Mouse (Mus musculus) liver, embryonic 16.5 days (tissue): ENCODE measurements at regions not wholly inside any gene's neighbourhood (a gene's known extent, or its start where the extent isn't known, plus 50 kb on each side); places are given as distances from the start of the nearest gene placed in this dataset.

Source experiments
- ATAC-seq: fragments of 200-750 bp; cut with Nextera tagmentation; 2 replicates; pipeline ENCODE4 v1.8.0; 2017; ENCODE audit warnings: low read depth, mild to moderate bottlenecking, moderate number of reproducible peaks, moderate library complexity
- H3K27ac ChIP-seq: fragments of 300-500 bp; sonication (generic); 2 replicates; pipeline ENCODE4 v1.5.1; 2014; ENCODE audit warnings: mild to moderate bottlenecking, low read length
- H3K27me3 ChIP-seq: fragments of 300-500 bp; sonication (generic); 2 replicates; pipeline ENCODE4 v1.6.1; 2014; ENCODE audit warnings: low read depth, low read length, mixed read lengths; ENCODE audit not compliant: control insufficient read depth, insufficient read depth
- H3K36me3 ChIP-seq: fragments of 300-500 bp; sonication (generic); 2 replicates; pipeline ENCODE4 v1.6.1; 2014; ENCODE audit warnings: mild to moderate bottlenecking; ENCODE audit not compliant: control insufficient read depth, insufficient read depth
- H3K4me1 ChIP-seq: fragments of 300-500 bp; sonication (generic); 2 replicates; pipeline ENCODE4 v1.6.1; 2014; ENCODE audit warnings: low read depth, low read length, mixed read lengths; ENCODE audit not compliant: control insufficient read depth
- H3K4me2 ChIP-seq: fragments of 300-500 bp; sonication (generic); 2 replicates; pipeline ENCODE4 v1.6.1; 2014; ENCODE audit warnings: low read depth, low read length, mixed read lengths
- H3K4me3 ChIP-seq: fragments of 300-500 bp; sonication (generic); 2 replicates; pipeline ENCODE4 v1.5.1; 2014; ENCODE audit warnings: low read depth, mild to moderate bottlenecking, low read length
- H3K9ac ChIP-seq: fragments of 300-500 bp; sonication (generic); 2 replicates; pipeline ENCODE4 v1.6.1; 2014; ENCODE audit warnings: low read depth, low read length
- H3K9me3 ChIP-seq: fragments of 300-500 bp; sonication (generic); replicated peaks from 2 replicates; pipeline ENCODE4 v1.6.1; 2016; ENCODE audit warnings: low read length; ENCODE audit not compliant: control insufficient read depth
- WGBS: fragments of 180-500 bp; shearing (Covaris S2); extraction: QIAGEN DNeasy Blood & Tissue Kit; methylation state at CpG from one replicate; pipeline ENCODE4 v1.1.7; 2014; ENCODE audit not compliant: insufficient replicate concordance; 5-methylcytosine and 5-hydroxymethylcytosine counted together

DNA sequence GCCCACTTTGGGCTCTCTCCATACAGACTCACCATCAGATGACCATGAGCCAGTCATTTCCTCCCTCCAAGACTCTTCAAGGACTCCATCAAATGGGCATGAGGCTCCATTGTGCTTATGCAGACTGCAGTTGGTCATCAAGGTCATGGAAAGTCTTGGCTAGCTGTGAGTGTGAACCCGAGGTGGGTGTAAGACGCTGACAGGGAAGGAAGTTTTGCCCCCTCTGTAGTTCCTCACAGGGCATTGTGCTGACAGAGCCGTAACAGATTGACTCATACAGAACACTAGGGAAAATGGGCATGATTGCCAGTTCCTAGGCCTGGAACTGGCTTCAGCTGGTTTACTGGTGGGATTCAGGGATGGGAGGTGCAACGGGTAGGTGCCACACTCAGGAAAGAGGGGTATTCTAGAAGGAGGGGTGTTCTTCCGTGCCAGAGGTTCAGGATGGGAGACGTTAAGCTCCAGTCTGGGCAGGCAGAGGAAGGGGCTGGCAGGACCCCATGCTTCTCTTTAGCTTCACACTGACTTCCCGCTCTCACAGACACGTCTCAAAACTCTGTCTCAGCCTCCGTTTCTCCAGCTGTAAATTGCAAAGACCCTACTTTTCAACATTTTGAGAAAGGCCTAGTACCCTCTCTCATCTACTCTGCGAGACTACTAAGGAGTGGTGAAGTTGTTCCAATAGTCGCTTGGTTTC, 228.4 kb upstream of the Tprg start:
- 36% methylated on average over 11 of the region's 11 CpGs for WGBS
- Histone ChIP-seq H3K4me1 (peaks cover 5% of the 10 kb centered on the region), H3K9me3 (no peaks in the 10 kb centered on the region), H3K4me2 (peak overlapping the region; percentile 47), H3K36me3 (no peaks in the 10 kb centered on the region), H3K9ac (no peak overlapping the region), H3K27ac (no peak overlapping the region), H3K4me3 (peak overlapping the region; percentile 60), H3K27me3 (peaks cover 15% of the 10 kb centered on the region)
- no peak for ATAC-seq

DNA sequence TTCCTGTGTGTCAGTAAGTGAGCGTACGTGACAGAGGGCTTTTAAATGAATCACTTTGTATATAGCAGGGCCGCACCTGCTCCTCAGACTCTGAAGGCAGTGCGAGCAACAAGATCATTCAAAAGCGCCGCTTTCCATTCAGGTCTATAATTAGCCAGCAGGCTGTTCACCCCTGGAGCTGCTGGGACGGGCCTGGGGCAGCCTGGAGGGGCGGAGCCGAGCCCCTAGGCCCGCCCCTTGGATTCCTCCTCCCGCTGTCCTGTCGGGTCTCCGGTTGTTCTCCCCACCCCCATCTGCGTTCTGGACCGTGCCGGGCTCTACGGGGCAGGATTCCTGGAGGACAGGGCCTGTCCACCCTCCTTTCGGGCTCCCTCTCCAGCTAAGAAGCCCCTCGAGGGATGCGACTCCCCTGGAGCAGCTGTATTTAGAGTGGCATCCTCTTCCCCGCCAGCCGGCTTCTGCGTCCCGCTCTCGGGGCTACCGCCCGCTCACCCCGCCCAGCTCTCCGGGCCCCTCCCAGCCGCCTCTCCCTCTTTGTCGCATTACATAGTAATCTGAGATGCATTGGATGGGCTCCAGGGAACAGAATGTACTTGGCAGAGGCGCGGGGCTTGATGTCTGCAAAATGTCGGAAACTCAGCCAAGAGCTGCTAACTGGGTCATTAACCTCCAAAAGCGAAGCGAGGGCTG, 227.7 kb upstream of the Tprg start:
- peak overlapping the region; percentile 47 for H3K4me2 ChIP-seq
- H3K9me3 ChIP-seq = no peaks in the 10 kb centered on the region
- peaks cover 5% of the 10 kb centered on the region for H3K4me1 ChIP-seq
- no peaks in the 10 kb centered on the region for H3K36me3 ChIP-seq
- H3K9ac ChIP-seq = peak overlapping the region; percentile 37; the same call in 1 of the 2 replicates
- peaks cover 15% of the 10 kb centered on the region for H3K27me3 ChIP-seq
- 2% methylated on average over 36 of the region's 36 CpGs for WGBS
- H3K4me3 ChIP-seq = peak overlapping the region; percentile 60
- H3K27ac ChIP-seq = peak overlapping the region; percentile 52; the same call in 1 of the 2 replicates
- ATAC-seq = peak; percentile 90

DNA sequence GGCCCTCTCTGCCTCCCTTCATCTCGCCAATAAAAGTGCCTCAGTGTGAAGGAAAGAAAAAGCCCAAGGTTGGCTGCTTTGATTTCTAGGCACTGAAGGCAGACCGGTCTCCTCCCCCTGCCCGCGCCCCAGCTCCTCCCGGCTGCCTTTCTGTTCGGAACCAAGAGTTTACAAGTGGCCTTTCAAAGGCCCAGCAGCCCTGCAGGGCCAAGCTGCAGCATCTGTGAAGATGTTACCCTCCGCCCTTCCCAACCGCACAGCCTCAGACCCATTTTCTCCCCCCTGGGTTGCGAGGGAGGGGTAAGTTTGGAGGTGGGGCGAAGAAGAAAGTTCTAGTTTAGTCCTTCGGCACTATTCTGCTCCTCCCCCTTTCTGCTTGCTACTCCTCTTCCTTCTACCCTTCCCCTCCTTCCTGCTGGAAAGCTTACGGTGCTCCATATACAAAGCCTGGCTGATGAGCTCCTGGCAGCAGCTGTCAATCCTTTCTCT, 227.1 kb upstream of the Tprg start:
- no peak for ATAC-seq
- Histone ChIP-seq H3K27me3 (peaks cover 15% of the 10 kb centered on the region), H3K4me1 (peaks cover 5% of the 10 kb centered on the region), H3K9me3 (no peaks in the 10 kb centered on the region), H3K4me2 (peak overlapping the region; percentile 47), H3K4me3 (peak overlapping the region; percentile 60), H3K9ac (peak overlapping the region; percentile 41; the same call in 1 of the 2 replicates), H3K27ac (peak overlapping the region; percentile 52; the same call in 1 of the 2 replicates), H3K36me3 (no peaks in the 10 kb centered on the region)
- 12% methylated on average over 12 of the region's 12 CpGs for WGBS

DNA sequence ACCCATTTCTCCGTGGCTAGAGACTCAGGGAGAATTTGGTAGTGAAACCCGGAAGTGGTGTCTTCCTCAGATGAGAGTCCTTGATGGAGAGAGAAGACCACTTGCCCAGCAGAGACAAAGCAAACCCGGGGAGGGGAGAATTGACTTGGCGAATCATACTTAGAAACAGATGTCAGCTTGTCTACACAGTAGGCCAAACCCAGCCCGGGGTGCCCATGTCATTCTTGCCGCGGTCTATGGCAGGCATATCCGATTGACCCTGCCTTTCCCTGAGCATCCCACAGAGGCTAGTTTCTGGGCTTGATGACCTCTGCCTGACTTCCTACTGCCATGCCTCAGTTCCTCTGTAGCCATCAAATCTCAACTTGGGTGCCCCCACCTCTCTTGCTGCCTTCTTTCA, 226.4 kb upstream of the Tprg start:
- Histone ChIP-seq H3K27ac (no peak overlapping the region), H3K36me3 (no peaks in the 10 kb centered on the region), H3K9ac (no peak overlapping the region), H3K27me3 (peaks cover 15% of the 10 kb centered on the region), H3K4me2 (no peak overlapping the region), H3K4me1 (peaks cover 5% of the 10 kb centered on the region), H3K9me3 (no peaks in the 10 kb centered on the region), H3K4me3 (no peak overlapping the region)
- 68% methylated on average over 8 of the region's 8 CpGs for WGBS
- ATAC-seq = no peak

DNA sequence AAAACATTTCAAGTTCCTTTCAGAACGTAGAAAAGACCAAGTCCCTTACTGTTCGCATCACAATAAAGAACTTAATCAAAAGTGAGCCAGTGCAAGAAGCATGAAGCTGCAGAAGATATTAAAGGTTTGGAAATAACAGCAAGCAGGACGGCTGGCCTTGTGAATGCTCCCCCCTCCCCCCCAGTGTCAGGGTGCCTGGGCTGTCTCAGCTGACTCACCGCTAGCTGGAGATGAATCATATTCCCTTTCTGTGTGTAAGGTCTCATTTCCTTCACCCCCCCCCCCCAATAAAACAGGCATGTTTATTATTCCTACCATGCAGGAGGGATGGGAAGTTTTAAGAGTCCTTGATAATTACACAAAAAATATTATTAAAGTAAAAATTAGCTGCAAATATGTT, 225.0 kb upstream of the Tprg start:
- Histone ChIP-seq H3K4me1 (peaks cover 5% of the 10 kb centered on the region), H3K27ac (no peak overlapping the region), H3K36me3 (no peaks in the 10 kb centered on the region), H3K4me3 (no peak overlapping the region), H3K4me2 (no peak overlapping the region), H3K9me3 (no peaks in the 10 kb centered on the region), H3K27me3 (peaks cover 15% of the 10 kb centered on the region), H3K9ac (no peak overlapping the region)
- no peak for ATAC-seq
- 55% methylated on average over 4 of the region's 4 CpGs for WGBS

DNA sequence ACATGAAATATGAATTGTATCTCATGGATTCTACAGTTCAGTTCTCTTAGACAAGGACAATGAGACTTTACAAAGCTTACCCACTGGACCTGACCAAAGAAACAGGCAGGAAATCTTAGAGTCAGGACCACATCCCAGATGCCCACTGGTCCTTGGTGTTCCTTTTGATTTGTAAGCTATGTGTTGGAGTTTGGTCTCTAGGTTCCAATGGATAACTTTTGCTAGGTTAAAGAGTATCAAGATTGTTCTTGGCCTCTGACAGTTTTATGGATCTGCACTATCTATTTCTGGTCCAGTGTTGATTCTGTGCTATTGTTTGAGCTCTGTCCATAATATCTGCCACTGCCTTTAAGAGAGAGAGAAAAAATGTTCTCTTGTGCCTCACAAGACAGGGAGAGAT, 222.6 kb upstream of the Tprg start:
- ATAC-seq = no peak
- H3K9ac ChIP-seq = no peak overlapping the region

DNA sequence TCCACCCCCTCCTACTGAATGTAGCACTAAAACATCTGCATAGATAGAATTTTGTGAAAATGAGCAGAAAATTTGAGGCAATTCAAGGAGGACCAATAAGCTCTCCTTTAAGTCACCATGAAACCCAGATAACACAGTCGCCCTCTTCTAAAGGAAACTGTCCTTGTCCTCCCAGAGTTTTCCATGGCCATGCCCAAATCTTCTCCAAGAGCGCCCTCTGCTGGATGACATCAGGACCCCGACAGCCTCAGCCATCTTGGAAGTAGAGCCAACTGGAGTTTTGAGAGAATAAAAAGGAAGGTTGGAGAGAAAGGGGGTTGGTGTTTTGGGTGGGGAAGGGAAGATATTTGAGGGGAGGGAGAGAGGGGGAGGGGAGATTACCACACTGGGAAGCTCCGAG, 222.1 kb upstream of the Tprg start:
- no peak overlapping the region for H3K9ac ChIP-seq
- H3K27ac ChIP-seq = no peak overlapping the region
- H3K4me2 ChIP-seq = no peak overlapping the region
- H3K4me1 ChIP-seq = peaks cover 3% of the 10 kb centered on the region
- H3K27me3 ChIP-seq = peaks cover 5% of the 10 kb centered on the region
- no peaks in the 10 kb centered on the region for H3K36me3 ChIP-seq
- no peaks in the 10 kb centered on the region for H3K9me3 ChIP-seq
- WGBS = 9% methylated on average over 4 of the region's 4 CpGs
- ATAC-seq = no peak
- H3K4me3 ChIP-seq = no peak overlapping the region

More for the DNA sequence above, 222.6 kb upstream of the Tprg start:
- Histone ChIP-seq H3K36me3 (no peaks in the 10 kb centered on the region), H3K4me3 (no peak overlapping the region), H3K9me3 (no peaks in the 10 kb centered on the region), H3K4me1 (peaks cover 3% of the 10 kb centered on the region), H3K4me2 (no peak overlapping the region), H3K27ac (no peak overlapping the region), H3K27me3 (peaks cover 10% of the 10 kb centered on the region)

DNA sequence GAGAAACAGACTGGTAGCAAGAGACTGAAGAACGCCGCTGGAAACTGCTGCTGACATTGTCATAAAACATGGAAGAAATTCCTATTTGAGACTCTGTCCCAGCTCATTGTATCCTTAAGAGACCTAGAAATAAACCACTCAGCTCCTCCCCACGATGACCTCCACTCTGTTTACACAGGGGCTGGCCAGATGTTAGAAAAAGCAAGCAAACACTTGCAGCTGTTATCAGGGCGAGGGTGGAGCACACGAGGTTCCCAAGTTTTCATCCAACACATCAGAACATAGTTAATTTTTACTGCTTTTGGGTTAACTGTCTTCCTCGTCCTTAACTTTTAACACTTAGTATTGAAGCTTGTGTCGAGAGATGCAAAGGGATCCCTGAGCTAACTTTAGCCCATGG, 219.8 kb upstream of the Tprg start:
- H3K36me3 ChIP-seq = no peaks in the 10 kb centered on the region
- WGBS = 37% methylated on average over 7 of the region's 7 CpGs
- ATAC-seq = no peak
- H3K4me1 ChIP-seq = peaks cover 3% of the 10 kb centered on the region
- no peaks in the 10 kb centered on the region for H3K27me3 ChIP-seq
- H3K9me3 ChIP-seq = no peaks in the 10 kb centered on the region
- no peak overlapping the region for H3K4me2 ChIP-seq
- no peak overlapping the region for H3K9ac ChIP-seq
- no peak overlapping the region for H3K27ac ChIP-seq
- H3K4me3 ChIP-seq = no peak overlapping the region
